Mouse (Mus musculus): ENCODE data around the gene Olfr1426. TPM values are rescaled to one million over a fixed set of nuclear protein-coding genes. Genes with fewer than 3 reads are reported as not detected.
"Not testable (repeated sequence)": the region's sequence is repeated elsewhere in the genome, so short reads cannot be mapped to it uniquely, and the experiment has no call there.

The Olfr1426 gene
- polyA plus RNA-seq, 1 experiment, result not detected

GRCm38 (mm10) chr19:12067806-12068205, 24.0 kb downstream of the Olfr1426 start:
- not testable (repeated sequence) for DNase-seq; H3K27ac ChIP-seq (ENCODE audit: insufficient read depth, low read depth, low read length); H3K4me1 ChIP-seq (ENCODE audit: control insufficient read depth, insufficient read depth, low read length); H3K36me3 ChIP-seq (ENCODE audit: control insufficient read depth, insufficient read depth, low read length); H3K4me3 ChIP-seq (ENCODE audit: insufficient read depth, low read depth, low read length); H3K27me3 ChIP-seq (replicated peaks; ENCODE audit: control insufficient read depth, insufficient read depth, low read length)
- 70% methylated on average over 1 of the region's 1 CpGs for WGBS

- not testable (repeated sequence) for H3K36me3 ChIP-seq (ENCODE audit: control insufficient read depth, insufficient read depth, low read length); H3K4me1 ChIP-seq (ENCODE audit: control insufficient read depth, insufficient read depth, low read length); DNase-seq; H3K27me3 ChIP-seq (replicated peaks; ENCODE audit: control insufficient read depth, insufficient read depth, low read length); H3K27ac ChIP-seq (ENCODE audit: insufficient read depth, low read depth, low read length); H3K4me3 ChIP-seq (ENCODE audit: insufficient read depth, low read depth, low read length)
- 90% methylated on average over 1 of the region's 1 CpGs for WGBS
These were observed 29.2 kb downstream of the Olfr1426 start, which contains the start of gene Olfr1424 for GRCm38 (mm10) chr19:12062582-12062981. TSS of gene Olfr1424 (minus strand) at chr19:12062682.

- no peak for DNase-seq
- Histone ChIP-seq H3K4me3 (ENCODE audit: insufficient read depth, low read depth, low read length) (no peak overlapping the region), H3K4me1 (ENCODE audit: control insufficient read depth, insufficient read depth, low read length) (no peaks in the 10 kb centered on the region), H3K27me3 (replicated peaks; ENCODE audit: control insufficient read depth, insufficient read depth, low read length) (no peaks in the 10 kb centered on the region), H3K27ac (ENCODE audit: insufficient read depth, low read depth, low read length) (no peak overlapping the region), H3K36me3 (ENCODE audit: control insufficient read depth, insufficient read depth, low read length) (no peaks in the 10 kb centered on the region)
- TF ChIP-seq CTCF (conservative IDR thresholded peaks at IDR 0.05; ENCODE audit: insufficient read depth, insufficient read length, low read depth, low read length), result no peak
- no peak for TF ChIP-seq POLR2A (IDR thresholded peaks at IDR 0.05; ENCODE audit: low read depth, low read length)
- WGBS, result 93% methylated on average over 5 of the region's 5 CpGs
These were observed 48.6 kb downstream of the Olfr1426 start for GRCm38 (mm10) chr19:12043163-12043562.

- 58% methylated on average over 2 of the region's 2 CpGs for WGBS
- Histone ChIP-seq H3K4me3 (ENCODE audit: insufficient read depth, low read depth, low read length) (no peak within 1 kb of the TSS), H3K27ac (ENCODE audit: insufficient read depth, low read depth, low read length) (no peak within 1 kb of the TSS), H3K36me3 (ENCODE audit: control insufficient read depth, insufficient read depth, low read length) (no peaks in the 10 kb centered on the region), H3K27me3 (replicated peaks; ENCODE audit: control insufficient read depth, insufficient read depth, low read length) (no peaks in the 10 kb centered on the region), H3K4me1 (ENCODE audit: control insufficient read depth, insufficient read depth, low read length) (no peaks in the 10 kb centered on the region)
- TF ChIP-seq POLR2A (IDR thresholded peaks at IDR 0.05; ENCODE audit: low read depth, low read length), result no peak
- DNase-seq, result no peak
These were observed 50.6 kb downstream of the Olfr1426 start, which contains the start of gene Olfr1423 for GRCm38 (mm10) chr19:12041217-12041616. TSS of gene Olfr1423 (minus strand) at chr19:12041317.

- no peaks in the 10 kb centered on the region for H3K4me1 ChIP-seq (ENCODE audit: control insufficient read depth, insufficient read depth, low read length)
- no peak for DNase-seq
- TF ChIP-seq CTCF (conservative IDR thresholded peaks at IDR 0.05; ENCODE audit: insufficient read depth, insufficient read length, low read depth, low read length) (no peak), POLR2A (IDR thresholded peaks at IDR 0.05; ENCODE audit: low read depth, low read length) (no peak)
These were observed 54.1 kb downstream of the Olfr1426 start for GRCm38 (mm10) chr19:12037727-12038126.

More at GRCm38 (mm10) chr19:12037727-12038126, 54.1 kb downstream of the Olfr1426 start:
- H3K27me3 ChIP-seq (replicated peaks; ENCODE audit: control insufficient read depth, insufficient read depth, low read length), result no peaks in the 10 kb centered on the region
- H3K27ac ChIP-seq (ENCODE audit: insufficient read depth, low read depth, low read length), result no peak overlapping the region
- no peak overlapping the region for H3K4me3 ChIP-seq (ENCODE audit: insufficient read depth, low read depth, low read length)
- no peaks in the 10 kb centered on the region for H3K36me3 ChIP-seq (ENCODE audit: control insufficient read depth, insufficient read depth, low read length)

Other genes with a start within 250 kb of the Olfr1426 start
- not detected in 2 replicates for gene Olfr1418, start 230.9 kb downstream of the Olfr1426 start, polyA plus RNA-seq (2012; rRNA removed)
- gene Olfr1419, start 216.9 kb downstream of the Olfr1426 start, polyA plus RNA-seq (2012; rRNA removed), result 0.05 TPM in 1 of 2 replicates, not detected in the other
- gene Olfr1420, start 205.4 kb downstream of the Olfr1426 start, polyA plus RNA-seq (2012; rRNA removed), result not detected in 2 replicates
- 13.9 and 17.6 TPM in 2 replicates for gene Patl1, start 179.6 kb downstream of the Olfr1426 start, polyA plus RNA-seq (2012; rRNA removed)
- 21.7 and 24.8 TPM in 2 replicates for gene Osbp, start 126.1 kb downstream of the Olfr1426 start, polyA plus RNA-seq (2012; rRNA removed)
- gene Olfr1423, start 50.7 kb downstream of the Olfr1426 start, polyA plus RNA-seq (2012; rRNA removed), result not detected in 2 replicates
- gene Olfr1424, start 29.3 kb downstream of the Olfr1426 start, polyA plus RNA-seq (2012; rRNA removed), result not detected in 2 replicates
- not detected in 2 replicates for gene Olfr1425, start 14.3 kb downstream of the Olfr1426 start, polyA plus RNA-seq (2012; rRNA removed)
- not detected in 2 replicates for gene Olfr1427, start 11.3 kb upstream of the Olfr1426 start, polyA plus RNA-seq (2012; rRNA removed)
- not detected in 2 replicates for gene Olfr1428, start 23.9 kb upstream of the Olfr1426 start, polyA plus RNA-seq (2012; rRNA removed)
- gene Olfr76, start 31.2 kb upstream of the Olfr1426 start, polyA plus RNA-seq (2012; rRNA removed), result not detected in 2 replicates
- not detected in 2 replicates for gene Olfr1555-ps1, start 78.1 kb upstream of the Olfr1426 start, polyA plus RNA-seq (2012; rRNA removed)
- gene Olfr1431, start 108.6 kb upstream of the Olfr1426 start, polyA plus RNA-seq (2012; rRNA removed), result not detected in 2 replicates
- not detected in 2 replicates for gene Olfr1432, start 140.6 kb upstream of the Olfr1426 start, polyA plus RNA-seq (2012; rRNA removed)
- not detected in 2 replicates for gene Olfr262, start 149.6 kb upstream of the Olfr1426 start, polyA plus RNA-seq (2012; rRNA removed)
- gene Olfr235, start 169.0 kb upstream of the Olfr1426 start, polyA plus RNA-seq (2012; rRNA removed), result not detected in 2 replicates
- not detected in 2 replicates for gene Olfr1434, start 187.8 kb upstream of the Olfr1426 start, polyA plus RNA-seq (2012; rRNA removed)
- gene Olfr1436, start 207.1 kb upstream of the Olfr1426 start, polyA plus RNA-seq (2012; rRNA removed), result not detected in 2 replicates
- not detected in 2 replicates for gene Olfr1437, start 233.1 kb upstream of the Olfr1426 start, polyA plus RNA-seq (2012; rRNA removed)
- not detected in 2 replicates for gene Olfr1438-ps1, start 243.9 kb upstream of the Olfr1426 start, polyA plus RNA-seq (2012; rRNA removed)

Data from kidney, adult 2 months (tissue).